Mouse (Mus musculus) kidney, postnatal 0 days (tissue): ENCODE measurements at regions not wholly inside any gene's neighbourhood (a gene's known extent, or its start where the extent isn't known, plus 50 kb on each side); places are given as distances from the start of the nearest gene placed in this dataset.
"Not testable (repeated sequence)": the region's sequence is repeated elsewhere in the genome, so short reads cannot be mapped to it uniquely, and the experiment has no call there.

Source experiments
- ATAC-seq: fragments of 200-750 bp; cut with Nextera tagmentation; replicated peaks from 2 replicates; pipeline ENCODE4 v1.8.0; 2017; ENCODE audit warnings: low read depth, moderate number of reproducible peaks, moderate TSS enrichment, moderate library complexity; ENCODE audit not compliant: low FRiP score
- DNase-seq: peaks from one replicate; pipeline ENCODE4 v3.0.0-alpha.2; 2016; ENCODE audit warnings: low spot score
- H3K27ac ChIP-seq: fragments of 300-500 bp; sonication (generic); 2 replicates; pipeline ENCODE4 v1.5.1; 2014; ENCODE audit warnings: mild to moderate bottlenecking
- H3K27me3 ChIP-seq: fragments of 300-500 bp; sonication (generic); 2 replicates; pipeline ENCODE4 v1.6.1; 2014; ENCODE audit warnings: low read length, mixed read lengths; ENCODE audit not compliant: insufficient read depth
- H3K36me3 ChIP-seq: fragments of 300-500 bp; sonication (generic); 2 replicates; pipeline ENCODE4 v1.6.1; 2014; ENCODE audit warnings: low read length, mixed read lengths; ENCODE audit not compliant: insufficient read depth
- H3K4me1 ChIP-seq: fragments of 300-500 bp; sonication (generic); replicated peaks from 2 replicates; pipeline ENCODE4 v1.6.1; 2014; ENCODE audit warnings: antibody characterized with exemption, low read length, mixed read lengths; ENCODE audit not compliant: insufficient read depth
- H3K4me2 ChIP-seq: fragments of 300-500 bp; sonication (generic); 2 replicates; pipeline ENCODE4 v1.6.1; 2014; ENCODE audit warnings: mild to moderate bottlenecking, low read length, moderate library complexity, mixed read lengths
- H3K4me3 ChIP-seq: fragments of 300-500 bp; sonication (generic); replicated peaks from 2 replicates; pipeline ENCODE4 v1.5.1; 2014; ENCODE audit warnings: low read depth, low read length
- H3K9ac ChIP-seq: fragments of 300-500 bp; sonication (generic); 2 replicates; pipeline ENCODE4 v1.6.1; 2014; ENCODE audit warnings: low read depth, low read length
- H3K9me3 ChIP-seq: fragments of 300-500 bp; sonication (generic); replicated peaks from 2 replicates; pipeline ENCODE4 v1.6.1; 2016; ENCODE audit warnings: low read length, inconsistent platforms, mixed read lengths
- CTCF ChIP-seq: IDR thresholded peaks from 2 replicates; pipeline ENCODE4 v1.5.1; 2016; ENCODE audit warnings: antibody characterized with exemption, low read depth, mild to moderate bottlenecking, moderate library complexity
- WGBS: fragments of 180-500 bp; shearing (Covaris S2); extraction: QIAGEN DNeasy Blood & Tissue Kit; methylation state at CpG from one replicate; pipeline ENCODE4 v1.1.7; 2014; 5-methylcytosine and 5-hydroxymethylcytosine counted together

GRCm38 (mm10) chr12:77089624-77090278 lies 127.8 kb upstream of the Max start:
- 83% methylated on average over 6 of the region's 6 CpGs for WGBS
- Histone ChIP-seq H3K4me1 (no peaks in the 10 kb centered on the region), H3K9ac (no peak overlapping the region), H3K27ac (no peak overlapping the region), H3K36me3 (no peaks in the 10 kb centered on the region), H3K4me3 (no peak overlapping the region), H3K4me2 (no peak overlapping the region), H3K9me3 (no peaks in the 10 kb centered on the region), H3K27me3 (no peaks in the 10 kb centered on the region)
- no peak for ATAC-seq
- no peak for DNase-seq
- TF ChIP-seq CTCF = no peak

DNA sequence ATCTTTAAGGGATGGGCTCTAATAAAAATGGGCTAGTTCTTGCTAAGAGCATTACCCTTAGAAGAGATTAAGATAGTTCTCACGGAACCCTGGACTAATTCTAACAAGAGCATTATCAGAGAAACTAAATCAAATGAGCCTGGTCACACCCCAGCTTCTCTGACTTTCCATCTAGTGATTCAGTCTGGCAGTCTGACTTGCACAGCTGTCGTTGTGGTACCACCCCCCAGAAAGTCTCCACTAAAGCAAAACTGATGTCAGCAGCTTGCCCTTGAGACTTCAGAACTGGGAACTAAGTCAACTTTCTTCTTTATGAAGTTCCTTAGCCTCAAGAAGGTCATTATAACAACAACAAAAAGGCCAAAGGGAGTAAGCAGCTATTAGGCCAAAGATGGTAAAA lies 126.5 kb upstream of the Max start:
- 64% methylated on average over 2 of the region's 2 CpGs for WGBS
- no peak overlapping the region for H3K9ac ChIP-seq
- ATAC-seq (no peak), DNase-seq (no peak)
- no peaks in the 10 kb centered on the region for H3K27me3 ChIP-seq
- H3K4me3 ChIP-seq = no peak overlapping the region
- H3K4me1 ChIP-seq = no peaks in the 10 kb centered on the region
- no peak overlapping the region for H3K27ac ChIP-seq
- H3K9me3 ChIP-seq = no peaks in the 10 kb centered on the region
- H3K36me3 ChIP-seq = no peaks in the 10 kb centered on the region
- H3K4me2 ChIP-seq = no peak overlapping the region
- no peak for TF ChIP-seq CTCF

DNA sequence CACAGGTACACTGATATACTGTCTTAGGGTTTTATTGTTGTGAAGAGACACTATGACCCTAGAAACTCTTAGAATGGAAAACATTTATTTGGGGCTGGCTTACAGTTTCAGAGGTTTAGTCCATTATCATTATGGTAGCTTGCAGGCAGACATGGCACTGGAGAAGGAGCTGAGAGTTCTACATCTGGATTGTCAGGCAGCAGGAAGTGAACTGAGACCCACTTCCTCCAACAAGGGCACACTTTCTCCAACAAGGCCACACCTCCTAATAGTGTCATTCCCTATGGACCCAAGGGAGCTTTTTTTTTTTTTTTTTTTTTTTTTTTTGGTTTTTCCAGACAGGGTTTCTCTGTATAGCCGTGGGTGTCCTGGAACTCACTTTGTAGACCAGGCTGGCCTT lies 124.9 kb upstream of the Max start:
- H3K9ac ChIP-seq, H3K4me2 ChIP-seq, H3K27ac ChIP-seq, H3K4me3 ChIP-seq, H3K36me3 ChIP-seq, DNase-seq, H3K4me1 ChIP-seq, H3K27me3 ChIP-seq, ATAC-seq, H3K9me3 ChIP-seq: not testable (repeated sequence)
- 93% methylated on average over 1 of the region's 1 CpGs for WGBS

GRCm38 (mm10) chr12:77085894-77086293 lies 123.9 kb upstream of the Max start:
- Histone ChIP-seq H3K4me2 (no peak overlapping the region), H3K9ac (no peak overlapping the region), H3K36me3 (no peaks in the 10 kb centered on the region), H3K9me3 (no peaks in the 10 kb centered on the region), H3K27me3 (no peaks in the 10 kb centered on the region), H3K27ac (no peak overlapping the region), H3K4me1 (no peaks in the 10 kb centered on the region), H3K4me3 (no peak overlapping the region)
- 83% methylated on average over 5 of the region's 5 CpGs for WGBS
- no peak for ATAC-seq
- no peak for DNase-seq
- TF ChIP-seq CTCF = no peak

GRCm38 (mm10) chr12:77085244-77085643 lies 123.2 kb upstream of the Max start:
- H3K4me2 ChIP-seq = no peak overlapping the region
- DNase-seq = no peak
- ATAC-seq = no peak
- 78% methylated on average over 7 of the region's 7 CpGs for WGBS
- TF ChIP-seq CTCF = no peak
- no peak overlapping the region for H3K9ac ChIP-seq
- no peak overlapping the region for H3K27ac ChIP-seq
- H3K4me1 ChIP-seq = no peaks in the 10 kb centered on the region
- no peak overlapping the region for H3K4me3 ChIP-seq
- H3K36me3 ChIP-seq = no peaks in the 10 kb centered on the region
- H3K9me3 ChIP-seq = no peaks in the 10 kb centered on the region
- H3K27me3 ChIP-seq = no peaks in the 10 kb centered on the region

GRCm38 (mm10) chr12:77084744-77085143 lies 122.7 kb upstream of the Max start:
- ATAC-seq (no peak), DNase-seq (no peak)
- no peak for TF ChIP-seq CTCF
- H3K4me1 ChIP-seq = no peaks in the 10 kb centered on the region
- H3K27me3 ChIP-seq = no peaks in the 10 kb centered on the region
- 90% methylated on average over 5 of the region's 5 CpGs for WGBS
- H3K9ac ChIP-seq = no peak overlapping the region
- H3K9me3 ChIP-seq = no peaks in the 10 kb centered on the region
- H3K4me2 ChIP-seq = no peak overlapping the region
- no peak overlapping the region for H3K4me3 ChIP-seq
- H3K36me3 ChIP-seq = no peaks in the 10 kb centered on the region
- no peak overlapping the region for H3K27ac ChIP-seq

GRCm38 (mm10) chr12:77084343-77084742 lies 122.3 kb upstream of the Max start:
- no peak for TF ChIP-seq CTCF
- H3K27me3 ChIP-seq = no peaks in the 10 kb centered on the region
- no peaks in the 10 kb centered on the region for H3K4me1 ChIP-seq
- H3K27ac ChIP-seq = no peak overlapping the region
- H3K9me3 ChIP-seq = no peaks in the 10 kb centered on the region
- no peak overlapping the region for H3K9ac ChIP-seq
- H3K36me3 ChIP-seq = no peaks in the 10 kb centered on the region
- WGBS = 79% methylated on average over 1 of the region's 1 CpGs
- ATAC-seq = no peak
- no peak for DNase-seq
- no peak overlapping the region for H3K4me2 ChIP-seq
- no peak overlapping the region for H3K4me3 ChIP-seq
